Mouse (Mus musculus) megakaryocyte, embryonic 14.5 days (primary cell): ENCODE measurements around the gene Dusp21. TPM values are rescaled to one million over a fixed set of nuclear protein-coding genes. Genes with fewer than 3 reads are reported as not detected.
A peak's percentile ranks its signal among the peaks of the same experiment; 100 is the strongest.

Source experiments
- H3K27me3 ChIP-seq: replicated peaks from 2 replicates; pipeline ENCODE3; 2012; ENCODE audit warnings: inconsistent platforms
- H3K36me3 ChIP-seq: replicated peaks from 2 replicates; pipeline ENCODE3; 2012; ENCODE audit warnings: low read length, inconsistent platforms, mixed read lengths
- H3K4me1 ChIP-seq: 2 replicates; pipeline ENCODE4 v1.6.1; 2012; ENCODE audit warnings: inconsistent platforms
- H3K4me3 ChIP-seq: replicated peaks from 2 replicates; pipeline ENCODE3; 2012; ENCODE audit warnings: moderate library complexity, mild to moderate bottlenecking, inconsistent platforms
- H3K9me3 ChIP-seq: 2 replicates; pipeline ENCODE4 v1.6.1; 2012; ENCODE audit warnings: inconsistent platforms
- FLI1 ChIP-seq: IDR thresholded peaks from 2 replicates; pipeline ENCODE4 v1.6.1; 2012; ENCODE audit warnings: low read length, inconsistent platforms, mixed read lengths
- GATA1 ChIP-seq: IDR thresholded peaks from 3 replicates; pipeline ENCODE4 v1.6.1; 2012; ENCODE audit warnings: mixed read lengths, low read length, inconsistent platforms, borderline replicate concordance
- polyA plus RNA-seq: library from polyadenylated mRNA; stranded (reverse); fragments of >175 nt; gene quantifications from 2 replicates; pipeline ENCODE4 v1.2.3, GENCODE M21; 2012; ENCODE audit warnings: low replicate concordance; ENCODE audit not compliant: insufficient read depth

Dusp21 gene
- polyA plus RNA-seq, 1 experiment, result not detected

DNA sequence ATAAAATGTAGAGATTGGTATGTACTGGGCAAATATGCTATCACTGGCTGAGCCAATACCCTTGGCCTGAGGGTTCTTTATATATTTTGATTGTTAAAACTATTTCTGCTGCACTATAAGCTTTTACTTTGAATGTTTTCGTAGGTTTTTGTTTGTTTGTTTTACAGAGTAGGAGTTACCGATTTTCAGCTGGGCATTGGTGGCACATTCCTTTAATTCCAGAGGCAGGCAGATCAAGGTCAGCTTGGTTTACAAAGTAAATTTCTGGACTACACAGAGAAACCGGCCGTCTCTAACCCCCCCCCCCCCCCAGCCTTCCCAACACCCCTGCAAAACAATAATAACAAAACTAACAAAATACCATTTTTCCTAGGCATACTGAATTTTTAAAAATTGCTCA lies 29.2 kb downstream of the Dusp21 start:
- no peaks in the 10 kb centered on the region for H3K9me3 ChIP-seq
- peaks cover 2% of the 10 kb centered on the region for H3K36me3 ChIP-seq
- no peaks in the 10 kb centered on the region for H3K27me3 ChIP-seq
- H3K4me3 ChIP-seq, result no peak overlapping the region
- TF ChIP-seq GATA1 (no peak), FLI1 (no peak)
- peaks cover 53% of the 10 kb centered on the region for H3K4me1 ChIP-seq

GRCm38 (mm10) chrX:18177803-18178202 lies 32.1 kb downstream of the Dusp21 start:
- Histone ChIP-seq H3K27me3 (no peaks in the 10 kb centered on the region), H3K36me3 (peaks cover 2% of the 10 kb centered on the region)
- TF ChIP-seq FLI1 (no peak), GATA1 (no peak)

DNA sequence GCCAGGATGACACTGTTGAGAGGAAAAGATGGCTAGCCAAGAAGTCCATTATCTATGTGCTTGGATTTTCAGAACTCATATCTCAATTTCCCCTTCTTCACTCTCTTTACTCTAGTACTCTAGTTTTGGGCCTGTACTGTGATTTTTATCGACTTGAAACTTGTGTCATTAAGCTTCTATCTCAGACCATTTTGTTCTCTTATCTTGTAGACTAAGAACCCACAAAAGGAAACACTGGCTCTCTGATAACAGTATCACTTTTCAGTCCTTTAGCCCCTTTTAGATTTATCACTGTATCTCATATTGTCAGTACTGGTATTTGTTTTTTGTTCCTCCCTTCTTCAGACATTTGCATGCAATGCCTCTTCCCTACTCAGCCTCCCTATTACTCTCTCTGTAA lies 33.8 kb downstream of the Dusp21 start:
- Histone ChIP-seq H3K36me3 (peaks cover 3% of the 10 kb centered on the region), H3K4me3 (no peak overlapping the region), H3K4me1 (peaks cover 58% of the 10 kb centered on the region), H3K9me3 (no peaks in the 10 kb centered on the region), H3K27me3 (no peaks in the 10 kb centered on the region)
- TF ChIP-seq FLI1 (no peak), GATA1 (no peak)

More at GRCm38 (mm10) chrX:18177803-18178202, 32.1 kb downstream of the Dusp21 start:
- Histone ChIP-seq H3K4me1 (peaks cover 72% of the 10 kb centered on the region), H3K9me3 (no peaks in the 10 kb centered on the region), H3K4me3 (peak overlapping the region; percentile 81)

GRCm38 (mm10) chrX:18187203-18187602 lies 41.5 kb downstream of the Dusp21 start:
- Histone ChIP-seq H3K27me3 (no peaks in the 10 kb centered on the region), H3K4me3 (no peak overlapping the region), H3K36me3 (peaks cover 9% of the 10 kb centered on the region), H3K4me1 (peaks cover 55% of the 10 kb centered on the region), H3K9me3 (no peaks in the 10 kb centered on the region)
- no peak for TF ChIP-seq FLI1
- no peak for TF ChIP-seq GATA1

DNA sequence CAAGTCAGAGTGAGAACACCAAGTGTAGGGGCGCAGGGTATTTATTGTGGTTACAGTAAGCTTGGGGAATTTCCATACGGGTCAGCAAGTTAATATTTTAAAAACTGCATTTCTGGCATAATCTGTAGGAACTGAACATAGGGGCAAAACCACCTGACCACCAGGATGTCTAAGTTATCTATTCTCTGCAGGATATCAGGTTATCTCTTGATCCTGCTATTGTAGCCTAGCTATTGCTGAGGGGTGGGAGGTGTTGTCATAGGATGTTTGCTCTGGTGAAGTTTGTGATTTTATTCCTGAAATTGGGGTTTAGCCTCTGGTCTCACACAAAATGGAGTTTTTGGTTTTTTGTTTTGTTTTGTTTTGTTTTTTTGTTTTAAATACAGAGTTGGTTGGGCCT lies 42.6 kb downstream of the Dusp21 start:
- Histone ChIP-seq H3K4me1 (peaks cover 56% of the 10 kb centered on the region), H3K9me3 (no peaks in the 10 kb centered on the region), H3K4me3 (no peak overlapping the region), H3K36me3 (peaks cover 9% of the 10 kb centered on the region), H3K27me3 (no peaks in the 10 kb centered on the region)
- no peak for TF ChIP-seq FLI1
- TF ChIP-seq GATA1, result no peak

Other genes with a start within 250 kb of the Dusp21 start
- 3.1 TPM in 1 of 2 replicates, not detected in the other for gene Kdm6a, start 16.7 kb downstream of the Dusp21 start, polyA plus RNA-seq